Mouse (Mus musculus) cerebellum, adult 9-11 months (tissue): ENCODE measurements around the gene Cyyr1.
"Not testable (repeated sequence)": the region's sequence is repeated elsewhere in the genome, so short reads cannot be mapped to it uniquely, and the experiment has no call there.

ENCODE experiments used
- DNase-seq: peaks from one replicate; pipeline ENCODE4 v3.0.0; 2022

Gene Cyyr1

GRCm38 (mm10) chr16:85553297-85553696, at the start of gene Cyyr1:
Gene Cyyr1 (minus strand): TSS chr16:85553397.
- DNase-seq: not testable (repeated sequence)

- DNase-seq: no peak
Observed at GRCm38 (mm10) chr16:85588844-85589243, 35.6 kb upstream of the Cyyr1 start.

- DNase-seq: no peak
Observed at GRCm38 (mm10) chr16:85587573-85588226, 34.5 kb upstream of the Cyyr1 start.

DNA sequence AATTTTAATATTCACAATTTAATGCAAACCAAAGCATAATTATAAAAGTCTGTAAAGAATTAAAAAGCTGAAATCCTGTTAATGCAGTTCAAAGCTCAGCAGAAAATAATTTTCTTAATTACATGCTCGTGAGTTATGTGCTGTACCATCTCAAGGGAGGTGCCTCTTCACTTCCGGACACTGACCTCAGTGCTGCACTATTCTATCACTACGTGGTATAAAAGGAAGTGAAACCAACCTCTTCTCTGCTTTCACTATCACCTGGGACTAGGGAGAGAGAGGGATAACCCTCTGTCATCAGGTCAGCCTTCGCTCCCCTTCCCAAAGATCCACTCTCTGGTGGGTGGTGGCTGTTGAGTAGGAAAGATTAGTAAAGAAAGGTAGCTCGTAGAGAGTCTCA, 13.3 kb upstream of the Cyyr1 start:
- DNase-seq: no peak

GRCm38 (mm10) chr16:85553838-85554237, 641 bp upstream of the Cyyr1 start:
- no peak for DNase-seq

GRCm38 (mm10) chr16:85551976-85552375, 1.2 kb downstream of the Cyyr1 start:
- DNase-seq: not testable (repeated sequence)

- DNase-seq: no peak
Observed at GRCm38 (mm10) chr16:85549971-85550567, 3.1 kb downstream of the Cyyr1 start.

DNA sequence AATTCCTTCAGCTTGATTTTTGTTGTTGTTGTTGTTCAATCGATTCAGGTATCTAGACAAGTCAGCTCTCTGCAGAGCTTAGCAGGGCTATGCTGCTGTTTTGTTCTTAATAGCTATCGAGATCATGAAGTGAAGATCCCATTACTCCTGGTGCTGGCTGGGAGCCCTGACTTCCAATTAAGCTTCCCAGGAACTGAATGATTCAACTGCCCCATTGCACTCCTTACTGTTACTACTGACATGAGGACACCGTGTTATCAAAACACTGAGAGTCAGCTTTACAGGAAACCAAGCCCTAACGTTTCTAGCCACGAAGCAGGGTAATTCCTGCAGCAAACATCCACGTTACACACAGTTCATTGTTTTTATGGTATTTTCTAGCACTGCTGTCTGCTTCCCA, 6.7 kb downstream of the Cyyr1 start:
- DNase-seq: no peak

GRCm38 (mm10) chr16:85541676-85542273, 11.4 kb downstream of the Cyyr1 start:
- DNase-seq: no peak

GRCm38 (mm10) chr16:85541023-85541422, 12.2 kb downstream of the Cyyr1 start:
- no peak for DNase-seq

- no peak for DNase-seq
Observed at GRCm38 (mm10) chr16:85538367-85538766, 14.8 kb downstream of the Cyyr1 start.

GRCm38 (mm10) chr16:85536075-85536474, 17.1 kb downstream of the Cyyr1 start:
- no peak for DNase-seq

- DNase-seq: no peak
Observed at GRCm38 (mm10) chr16:85527743-85528620, 25.2 kb downstream of the Cyyr1 start.

GRCm38 (mm10) chr16:85524589-85524988, 28.6 kb downstream of the Cyyr1 start:
- DNase-seq: no peak

DNA sequence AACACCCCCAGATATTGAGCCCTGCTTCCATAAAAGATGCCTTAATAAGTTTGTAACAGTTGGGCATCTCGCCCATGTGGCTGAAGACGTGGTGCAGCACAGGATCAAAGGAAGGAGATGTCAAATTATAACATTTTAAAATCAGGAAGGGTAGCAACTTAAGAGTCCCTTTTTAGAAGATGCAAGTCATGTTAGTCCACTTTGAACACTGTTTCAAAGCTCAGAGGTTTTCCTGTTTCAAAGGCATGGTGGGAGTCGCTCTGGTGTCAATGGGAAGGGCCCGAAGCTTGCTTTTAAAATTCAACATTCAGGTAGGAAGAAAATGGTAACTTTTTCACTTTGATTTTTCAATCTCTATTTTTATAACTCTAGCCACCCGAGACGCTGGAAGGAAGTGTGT, 45.9 kb downstream of the Cyyr1 start:
- no peak for DNase-seq

GRCm38 (mm10) chr16:85505108-85505507, 48.1 kb downstream of the Cyyr1 start:
- no peak for DNase-seq

DNA sequence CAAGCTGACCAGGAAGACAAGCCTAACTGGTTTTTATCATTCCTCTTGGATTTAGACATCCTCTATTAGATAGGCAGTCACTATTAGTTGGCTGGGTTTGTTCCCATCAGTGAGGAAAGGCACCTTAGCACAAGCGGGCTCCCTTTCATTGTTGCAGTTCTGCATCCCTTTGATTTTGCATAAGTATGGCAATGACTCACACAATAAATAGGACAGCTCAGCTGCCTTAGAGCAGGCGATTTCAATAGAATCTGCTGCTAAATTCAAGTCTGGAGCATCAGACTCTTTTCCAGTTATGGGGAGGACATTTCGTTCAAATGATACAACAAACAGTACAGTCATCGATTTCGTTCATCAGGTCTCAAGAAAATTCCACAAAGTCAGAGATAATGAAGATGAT, 49.8 kb downstream of the Cyyr1 start:
- no peak for DNase-seq

DNA sequence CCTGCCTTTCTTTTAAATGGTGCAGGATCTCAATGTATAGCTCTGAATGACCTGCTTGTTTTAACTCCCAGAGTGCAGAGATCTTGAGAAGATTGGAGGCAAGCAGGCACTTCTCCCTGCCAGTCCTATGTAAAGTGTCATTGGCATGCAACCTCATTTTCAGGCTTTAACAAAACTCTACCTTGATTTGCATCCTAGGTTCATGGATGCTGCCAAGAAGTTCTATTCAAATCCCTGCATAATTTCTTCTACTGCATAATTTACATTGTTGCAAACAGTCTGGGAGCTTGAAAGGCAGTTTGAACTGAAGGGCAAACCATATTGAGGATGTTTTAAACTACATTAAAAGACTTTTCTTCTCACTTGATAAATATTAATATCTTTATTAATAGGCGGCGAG, 57.4 kb downstream of the Cyyr1 start:
- no peak for DNase-seq

- no peak for DNase-seq
Observed at GRCm38 (mm10) chr16:85488105-85488607, 65.0 kb downstream of the Cyyr1 start.

GRCm38 (mm10) chr16:85487266-85487665, 65.9 kb downstream of the Cyyr1 start:
- no peak for DNase-seq

DNA sequence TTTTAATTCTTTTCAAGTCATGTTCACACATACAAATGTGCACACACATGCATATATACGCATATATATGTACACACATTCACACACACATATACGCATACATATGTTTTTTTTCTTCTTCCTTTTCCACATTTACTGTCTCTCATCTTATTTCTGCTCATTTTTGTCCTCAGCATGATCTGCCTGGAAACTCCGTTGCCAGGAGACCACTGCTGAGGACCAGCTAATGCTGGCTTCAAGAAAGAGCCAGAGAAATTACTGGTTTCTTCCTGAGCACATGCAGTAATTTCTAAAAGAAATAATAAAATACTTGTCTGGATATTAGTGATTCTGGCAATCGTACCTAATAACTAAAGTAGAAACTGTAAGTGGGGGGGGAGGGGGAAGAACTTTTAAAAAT, 68.6 kb downstream of the Cyyr1 start:
- no peak for DNase-seq

- DNase-seq: no peak
Observed at GRCm38 (mm10) chr16:85474552-85475071, 78.6 kb downstream of the Cyyr1 start.

DNA sequence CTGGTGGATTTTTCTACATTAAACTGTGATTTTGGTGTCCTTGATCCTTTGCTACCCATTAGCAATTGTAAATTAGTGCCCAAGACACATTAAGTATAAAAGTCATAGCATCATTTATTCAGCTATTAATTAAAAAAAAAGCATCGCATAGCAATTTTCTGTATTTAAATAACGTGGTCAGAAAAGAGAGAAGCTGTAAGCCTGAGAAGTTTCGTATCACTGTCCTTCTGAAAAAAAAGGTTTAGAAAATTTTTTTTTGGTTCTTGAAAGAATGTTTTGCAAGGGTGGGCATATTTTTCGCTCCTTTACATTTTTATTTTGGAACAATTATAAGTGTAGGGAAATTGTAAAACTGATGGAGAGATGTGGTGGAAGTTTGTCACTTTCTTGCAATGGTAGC, 83.1 kb downstream of the Cyyr1 start:
- no peak for DNase-seq
